Mouse (Mus musculus): ENCODE data around the gene Rxrb.

GRCm38 (mm10) chr17:34038440-34038839 is 6.8 kb downstream of the Rxrb start:
- TF ChIP-seq IRF4 (IDR thresholded peaks at IDR 0.05; ENCODE audit: low read depth, low read length), result no peak
- TF ChIP-seq POLR2A (IDR thresholded peaks at IDR 0.05; ENCODE audit: low read depth, low read length), result no peak
- TF ChIP-seq CTCF (conservative IDR thresholded peaks at IDR 0.05 in 1 of 2, IDR thresholded peaks at IDR 0.05 in 1 of 2; ENCODE audit: low read depth in 2 of 2, low read length in 2 of 2), result no peak
- no peak for TF ChIP-seq MEF2A (IDR thresholded peaks at IDR 0.05; ENCODE audit: borderline replicate concordance, low read depth, low read length)
- TF ChIP-seq GABPA (IDR thresholded peaks at IDR 0.05; ENCODE audit: insufficient replicate concordance, low read depth, low read length), result no peak
- TF ChIP-seq EP300 (IDR thresholded peaks at IDR 0.05; ENCODE audit: low read length), result no peak
- TF ChIP-seq CHD1 (IDR thresholded peaks at IDR 0.05; ENCODE audit: low read depth, low read length), result no peak
- TF ChIP-seq USF1 (IDR thresholded peaks at IDR 0.05; ENCODE audit: low read depth, low read length), result no peak
- TF ChIP-seq JUND (conservative IDR thresholded peaks at IDR 0.05; ENCODE audit: low read depth, low read length), result no peak
- TF ChIP-seq MXI1 (IDR thresholded peaks at IDR 0.05; ENCODE audit: low read depth, low read length), result no peak
- no peak for TF ChIP-seq NELFE (IDR thresholded peaks at IDR 0.05; ENCODE audit: low read depth, low read length)
- TF ChIP-seq KAT2A (IDR thresholded peaks at IDR 0.05; ENCODE audit: insufficient replicate concordance, low read length), result no peak

Data from CH12.LX (cell line).